Mouse (Mus musculus): ENCODE results near the gene Myo16. TPM values are rescaled to one million over a fixed set of nuclear protein-coding genes. Genes with fewer than 3 reads are reported as not detected.

The Myo16 gene
- polyA plus RNA-seq, 1 experiment from 2014 or later, result 2.3 TPM

GRCm38 (mm10) chr8:10574096-10574495, 420.4 kb downstream of the Myo16 start:
- ATAC-seq (ENCODE audit: insufficient read depth, low FRiP score, low read depth), result no peak
- no peaks in the 10 kb centered on the region for H3K9me3 ChIP-seq
- no peak overlapping the region for H3K27ac ChIP-seq
- 0 out of 2 replicates have a peak overlapping the region, but pooled peaks have one; percentile 27 for H3K4me2 ChIP-seq
- no peak overlapping the region for H3K4me3 ChIP-seq (replicated peaks)
- no peaks in the 10 kb centered on the region for H3K4me1 ChIP-seq
- no peaks in the 10 kb centered on the region for H3K27me3 ChIP-seq (replicated peaks)
- WGBS, result 13% methylated on average over 6 of the region's 6 CpGs
- H3K9ac ChIP-seq, result no peak overlapping the region
- H3K36me3 ChIP-seq, result no peaks in the 10 kb centered on the region

GRCm38 (mm10) chr8:10575244-10575643, 421.5 kb downstream of the Myo16 start:
- Histone ChIP-seq H3K4me1 (no peaks in the 10 kb centered on the region), H3K4me2 (no peak overlapping the region), H3K9ac (no peak overlapping the region), H3K4me3 (replicated peaks) (no peak overlapping the region), H3K27me3 (replicated peaks) (no peaks in the 10 kb centered on the region), H3K9me3 (no peaks in the 10 kb centered on the region), H3K36me3 (no peaks in the 10 kb centered on the region), H3K27ac (no peak overlapping the region)
- WGBS, result 93% methylated on average over 10 of the region's 10 CpGs
- ATAC-seq (ENCODE audit: insufficient read depth, low FRiP score, low read depth), result no peak

- no peaks in the 10 kb centered on the region for H3K4me1 ChIP-seq
- H3K27me3 ChIP-seq (replicated peaks), result no peaks in the 10 kb centered on the region
- H3K9me3 ChIP-seq, result no peaks in the 10 kb centered on the region
- no peak overlapping the region for H3K4me2 ChIP-seq
- H3K36me3 ChIP-seq, result no peaks in the 10 kb centered on the region
- no peak overlapping the region for H3K9ac ChIP-seq
- no peak for ATAC-seq (ENCODE audit: insufficient read depth, low FRiP score, low read depth)
- no peak overlapping the region for H3K27ac ChIP-seq
- 29% methylated on average over 11 of the region's 14 CpGs for WGBS
- no peak overlapping the region for H3K4me3 ChIP-seq (replicated peaks)
Measured at GRCm38 (mm10) chr8:10586956-10587744, 433.4 kb downstream of the Myo16 start.

GRCm38 (mm10) chr8:10589422-10589933, 435.8 kb downstream of the Myo16 start:
- ATAC-seq (ENCODE audit: insufficient read depth, low FRiP score, low read depth), result no peak
- Histone ChIP-seq H3K27me3 (replicated peaks) (no peaks in the 10 kb centered on the region), H3K9me3 (no peaks in the 10 kb centered on the region), H3K4me2 (no peak overlapping the region), H3K27ac (no peak overlapping the region), H3K36me3 (no peaks in the 10 kb centered on the region), H3K4me3 (replicated peaks) (no peak overlapping the region), H3K9ac (no peak overlapping the region), H3K4me1 (no peaks in the 10 kb centered on the region)
- 69% methylated on average over 11 of the region's 11 CpGs for WGBS

GRCm38 (mm10) chr8:10592917-10593316, 439.2 kb downstream of the Myo16 start:
- 91% methylated on average over 6 of the region's 6 CpGs for WGBS
- H3K9me3 ChIP-seq, result no peaks in the 10 kb centered on the region
- no peaks in the 10 kb centered on the region for H3K36me3 ChIP-seq

GRCm38 (mm10) chr8:10596353-10596752, 442.6 kb downstream of the Myo16 start:
- H3K27me3 ChIP-seq (replicated peaks), result no peaks in the 10 kb centered on the region
- H3K4me2 ChIP-seq, result no peak overlapping the region
- H3K4me1 ChIP-seq, result no peaks in the 10 kb centered on the region
- no peak overlapping the region for H3K27ac ChIP-seq
- WGBS, result 79% methylated on average over 3 of the region's 3 CpGs
- H3K9ac ChIP-seq, result no peak overlapping the region
- H3K9me3 ChIP-seq, result no peaks in the 10 kb centered on the region
- H3K4me3 ChIP-seq (replicated peaks), result no peak overlapping the region
- ATAC-seq (ENCODE audit: insufficient read depth, low FRiP score, low read depth), result no peak
- H3K36me3 ChIP-seq, result no peaks in the 10 kb centered on the region

More at GRCm38 (mm10) chr8:10592917-10593316, 439.2 kb downstream of the Myo16 start:
- H3K4me2 ChIP-seq, result no peak overlapping the region
- H3K9ac ChIP-seq, result no peak overlapping the region
- H3K4me1 ChIP-seq, result no peaks in the 10 kb centered on the region
- H3K4me3 ChIP-seq (replicated peaks), result no peak overlapping the region
- no peaks in the 10 kb centered on the region for H3K27me3 ChIP-seq (replicated peaks)
- H3K27ac ChIP-seq, result no peak overlapping the region
- ATAC-seq (ENCODE audit: insufficient read depth, low FRiP score, low read depth), result no peak

- no peaks in the 10 kb centered on the region for H3K9me3 ChIP-seq
- no peaks in the 10 kb centered on the region for H3K27me3 ChIP-seq (replicated peaks)
- H3K27ac ChIP-seq, result no peak overlapping the region
- H3K9ac ChIP-seq, result no peak overlapping the region
- ATAC-seq (ENCODE audit: insufficient read depth, low FRiP score, low read depth), result no peak
- H3K4me3 ChIP-seq (replicated peaks), result no peak overlapping the region
- H3K4me1 ChIP-seq, result no peaks in the 10 kb centered on the region
- H3K36me3 ChIP-seq, result no peaks in the 10 kb centered on the region
- WGBS, result 77% methylated on average over 5 of the region's 5 CpGs
- no peak overlapping the region for H3K4me2 ChIP-seq
Measured at GRCm38 (mm10) chr8:10597595-10597994, 443.9 kb downstream of the Myo16 start.

- H3K36me3 ChIP-seq, result no peaks in the 10 kb centered on the region
- no peaks in the 10 kb centered on the region for H3K27me3 ChIP-seq (replicated peaks)
- no peak overlapping the region for H3K4me3 ChIP-seq (replicated peaks)
- no peak overlapping the region for H3K4me2 ChIP-seq
- no peaks in the 10 kb centered on the region for H3K4me1 ChIP-seq
- H3K9ac ChIP-seq, result no peak overlapping the region
- H3K9me3 ChIP-seq, result no peaks in the 10 kb centered on the region
- WGBS, result 74% methylated on average over 5 of the region's 5 CpGs
- no peak overlapping the region for H3K27ac ChIP-seq
- ATAC-seq (ENCODE audit: insufficient read depth, low FRiP score, low read depth), result no peak
Measured at GRCm38 (mm10) chr8:10598889-10599288, 445.2 kb downstream of the Myo16 start.

GRCm38 (mm10) chr8:10606028-10606815, 452.5 kb downstream of the Myo16 start:
- Histone ChIP-seq H3K27ac (no peak overlapping the region), H3K36me3 (no peaks in the 10 kb centered on the region), H3K27me3 (replicated peaks) (no peaks in the 10 kb centered on the region), H3K9ac (no peak overlapping the region), H3K9me3 (no peaks in the 10 kb centered on the region), H3K4me3 (replicated peaks) (no peak overlapping the region), H3K4me2 (no peak overlapping the region), H3K4me1 (no peaks in the 10 kb centered on the region)
- WGBS, result 37% methylated on average over 12 of the region's 12 CpGs
- ATAC-seq (ENCODE audit: insufficient read depth, low FRiP score, low read depth), result no peak

- no peak for ATAC-seq (ENCODE audit: insufficient read depth, low FRiP score, low read depth)
- no peak overlapping the region for H3K4me2 ChIP-seq
- H3K4me3 ChIP-seq (replicated peaks), result no peak overlapping the region
- no peak overlapping the region for H3K27ac ChIP-seq
- no peak overlapping the region for H3K9ac ChIP-seq
- H3K4me1 ChIP-seq, result no peaks in the 10 kb centered on the region
- WGBS, result 44% methylated on average over 4 of the region's 4 CpGs
- no peaks in the 10 kb centered on the region for H3K36me3 ChIP-seq
- no peaks in the 10 kb centered on the region for H3K27me3 ChIP-seq (replicated peaks)
- no peaks in the 10 kb centered on the region for H3K9me3 ChIP-seq
Measured at GRCm38 (mm10) chr8:10606816-10607209, 453.1 kb downstream of the Myo16 start.

- Histone ChIP-seq H3K4me1 (no peaks in the 10 kb centered on the region), H3K4me3 (replicated peaks) (no peak overlapping the region), H3K9ac (no peak overlapping the region), H3K27me3 (replicated peaks) (no peaks in the 10 kb centered on the region), H3K4me2 (no peak overlapping the region), H3K27ac (no peak overlapping the region), H3K9me3 (no peaks in the 10 kb centered on the region), H3K36me3 (no peaks in the 10 kb centered on the region)
- no peak for ATAC-seq (ENCODE audit: insufficient read depth, low FRiP score, low read depth)
- WGBS, result 61% methylated on average over 5 of the region's 5 CpGs
Measured at GRCm38 (mm10) chr8:10611636-10612035, 457.9 kb downstream of the Myo16 start.

GRCm38 (mm10) chr8:10613371-10613770, 459.7 kb downstream of the Myo16 start:
- H3K9me3 ChIP-seq, result no peaks in the 10 kb centered on the region
- no peak for ATAC-seq (ENCODE audit: insufficient read depth, low FRiP score, low read depth)
- no peak overlapping the region for H3K4me3 ChIP-seq (replicated peaks)
- H3K4me2 ChIP-seq, result no peak overlapping the region
- WGBS, result 45% methylated on average over 2 of the region's 2 CpGs
- H3K27me3 ChIP-seq (replicated peaks), result no peaks in the 10 kb centered on the region
- H3K36me3 ChIP-seq, result no peaks in the 10 kb centered on the region
- no peaks in the 10 kb centered on the region for H3K4me1 ChIP-seq
- H3K27ac ChIP-seq, result no peak overlapping the region
- no peak overlapping the region for H3K9ac ChIP-seq
